Mouse (Mus musculus): ENCODE measurements around the gene Nos3. TPM values are rescaled to one million over a fixed set of nuclear protein-coding genes. Genes with fewer than 3 reads are reported as not detected.

Nos3 gene
- total and polyA plus RNA-seq, 2 experiments, result 1.1 to 2.9 TPM

GRCm38 (mm10) chr5:24348128-24348527 lies 16.5 kb upstream of the Nos3 start:
- no peak overlapping the region for H3K27ac ChIP-seq (replicated peaks; ENCODE audit: insufficient read depth, low read depth, low read length)

GRCm38 (mm10) chr5:24348546-24348945 lies 16.1 kb upstream of the Nos3 start:
- no peaks in the 10 kb centered on the region for H3K79me2 ChIP-seq (ENCODE audit: control insufficient read depth, insufficient read depth, low read length)
- WGBS, result 3% methylated on average over 30 of the region's 30 CpGs
- H3K4me3 ChIP-seq (ENCODE audit: insufficient read depth, low read depth, low read length), result peak overlapping the region; percentile 9; the same call in 1 of the 2 replicates
- peaks cover 43% of the 10 kb centered on the region for H3K27me3 ChIP-seq (ENCODE audit: control insufficient read depth, insufficient read depth, low read length)
- TF ChIP-seq POLR2A (IDR thresholded peaks at IDR 0.05; ENCODE audit: extremely low read depth, insufficient read depth, low read length), result no peak
- TF ChIP-seq CTCF (IDR thresholded peaks at IDR 0.05; ENCODE audit: low read depth, low read length), result no peak
- H3K36me3 ChIP-seq (ENCODE audit: control insufficient read depth, insufficient read depth, low read length), result no peaks in the 10 kb centered on the region
- no peak overlapping the region for H3K9ac ChIP-seq (ENCODE audit: low read depth, low read length)
- H3K4me1 ChIP-seq (ENCODE audit: control insufficient read depth, insufficient read depth, low read length), result peaks cover 8% of the 10 kb centered on the region
- no peak for DNase-seq (ENCODE audit: extremely low read depth, low read depth, low spot score)
- no peak overlapping the region for H3K27ac ChIP-seq (replicated peaks; ENCODE audit: insufficient read depth, low read depth, low read length)

More at GRCm38 (mm10) chr5:24348128-24348527, 16.5 kb upstream of the Nos3 start:
- WGBS, result 3% methylated on average over 41 of the region's 41 CpGs
- no peaks in the 10 kb centered on the region for H3K79me2 ChIP-seq (ENCODE audit: control insufficient read depth, insufficient read depth, low read length)
- peaks cover 43% of the 10 kb centered on the region for H3K27me3 ChIP-seq (ENCODE audit: control insufficient read depth, insufficient read depth, low read length)
- peaks cover 8% of the 10 kb centered on the region for H3K4me1 ChIP-seq (ENCODE audit: control insufficient read depth, insufficient read depth, low read length)
- H3K4me3 ChIP-seq (ENCODE audit: insufficient read depth, low read depth, low read length), result peak overlapping the region; percentile 50; the same call in 1 of the 2 replicates
- TF ChIP-seq POLR2A (IDR thresholded peaks at IDR 0.05; ENCODE audit: extremely low read depth, insufficient read depth, low read length), result no peak
- TF ChIP-seq CTCF (IDR thresholded peaks at IDR 0.05; ENCODE audit: low read depth, low read length), result no peak
- no peaks in the 10 kb centered on the region for H3K36me3 ChIP-seq (ENCODE audit: control insufficient read depth, insufficient read depth, low read length)
- H3K9ac ChIP-seq (ENCODE audit: low read depth, low read length), result no peak overlapping the region
- DNase-seq (ENCODE audit: extremely low read depth, low read depth, low spot score), result no peak

GRCm38 (mm10) chr5:24350073-24350472 lies 14.5 kb upstream of the Nos3 start:
- no peaks in the 10 kb centered on the region for H3K36me3 ChIP-seq (ENCODE audit: control insufficient read depth, insufficient read depth, low read length)
- TF ChIP-seq CTCF (IDR thresholded peaks at IDR 0.05; ENCODE audit: low read depth, low read length) (no peak), POLR2A (IDR thresholded peaks at IDR 0.05; ENCODE audit: extremely low read depth, insufficient read depth, low read length) (no peak)
- no peak overlapping the region for H3K27ac ChIP-seq (replicated peaks; ENCODE audit: insufficient read depth, low read depth, low read length)
- H3K9ac ChIP-seq (ENCODE audit: low read depth, low read length), result no peak overlapping the region
- no peak for DNase-seq (ENCODE audit: extremely low read depth, low read depth, low spot score)
- WGBS, result 67% methylated on average over 3 of the region's 3 CpGs
- H3K27me3 ChIP-seq (ENCODE audit: control insufficient read depth, insufficient read depth, low read length), result peaks cover 47% of the 10 kb centered on the region
- peaks cover 8% of the 10 kb centered on the region for H3K4me1 ChIP-seq (ENCODE audit: control insufficient read depth, insufficient read depth, low read length)
- H3K79me2 ChIP-seq (ENCODE audit: control insufficient read depth, insufficient read depth, low read length), result no peaks in the 10 kb centered on the region
- no peak overlapping the region for H3K4me3 ChIP-seq (ENCODE audit: insufficient read depth, low read depth, low read length)

- no peak overlapping the region for H3K27ac ChIP-seq (replicated peaks; ENCODE audit: insufficient read depth, low read depth, low read length)
- no peaks in the 10 kb centered on the region for H3K36me3 ChIP-seq (ENCODE audit: control insufficient read depth, insufficient read depth, low read length)
- no peak overlapping the region for H3K4me3 ChIP-seq (ENCODE audit: insufficient read depth, low read depth, low read length)
- 59% methylated on average over 14 of the region's 15 CpGs for WGBS
- H3K79me2 ChIP-seq (ENCODE audit: control insufficient read depth, insufficient read depth, low read length), result no peaks in the 10 kb centered on the region
- TF ChIP-seq POLR2A (IDR thresholded peaks at IDR 0.05; ENCODE audit: extremely low read depth, insufficient read depth, low read length) (no peak), CTCF (IDR thresholded peaks at IDR 0.05; ENCODE audit: low read depth, low read length) (no peak)
- no peak for DNase-seq (ENCODE audit: extremely low read depth, low read depth, low spot score)
- H3K27me3 ChIP-seq (ENCODE audit: control insufficient read depth, insufficient read depth, low read length), result peaks cover 47% of the 10 kb centered on the region
- peaks cover 8% of the 10 kb centered on the region for H3K4me1 ChIP-seq (ENCODE audit: control insufficient read depth, insufficient read depth, low read length)
- no peak overlapping the region for H3K9ac ChIP-seq (ENCODE audit: low read depth, low read length)
Measured at GRCm38 (mm10) chr5:24350531-24351250, 13.9 kb upstream of the Nos3 start.

- Histone ChIP-seq H3K36me3 (ENCODE audit: control insufficient read depth, insufficient read depth, low read length) (no peaks in the 10 kb centered on the region), H3K27me3 (ENCODE audit: control insufficient read depth, insufficient read depth, low read length) (peaks cover 47% of the 10 kb centered on the region), H3K4me3 (ENCODE audit: insufficient read depth, low read depth, low read length) (peak within 1 kb of the TSS; percentile 18; the same call in 1 of the 2 replicates), H3K4me1 (ENCODE audit: control insufficient read depth, insufficient read depth, low read length) (peaks cover 8% of the 10 kb centered on the region), H3K79me2 (ENCODE audit: control insufficient read depth, insufficient read depth, low read length) (no peaks in the 10 kb centered on the region), H3K27ac (replicated peaks; ENCODE audit: insufficient read depth, low read depth, low read length) (no peak within 1 kb of the TSS), H3K9ac (ENCODE audit: low read depth, low read length) (no peak within 1 kb of the TSS)
- TF ChIP-seq CTCF (IDR thresholded peaks at IDR 0.05; ENCODE audit: low read depth, low read length), result no peak
- TF ChIP-seq POLR2A (IDR thresholded peaks at IDR 0.05; ENCODE audit: extremely low read depth, insufficient read depth, low read length), result no peak
- no peak for DNase-seq (ENCODE audit: extremely low read depth, low read depth, low spot score)
- WGBS, result 3% methylated on average over 50 of the region's 53 CpGs
Measured at GRCm38 (mm10) chr5:24351278-24351677, 13.3 kb upstream of the Nos3 start, which contains the start of gene Kcnh2. Kcnh2 (minus strand) TSS chr5:24351604.

GRCm38 (mm10) chr5:24351701-24352171 lies 12.9 kb upstream of the Nos3 start:
- no peak for DNase-seq (ENCODE audit: extremely low read depth, low read depth, low spot score)
- H3K36me3 ChIP-seq (ENCODE audit: control insufficient read depth, insufficient read depth, low read length), result no peaks in the 10 kb centered on the region
- peaks cover 47% of the 10 kb centered on the region for H3K27me3 ChIP-seq (ENCODE audit: control insufficient read depth, insufficient read depth, low read length)
- peaks cover 8% of the 10 kb centered on the region for H3K4me1 ChIP-seq (ENCODE audit: control insufficient read depth, insufficient read depth, low read length)
- H3K79me2 ChIP-seq (ENCODE audit: control insufficient read depth, insufficient read depth, low read length), result no peaks in the 10 kb centered on the region
- no peak overlapping the region for H3K9ac ChIP-seq (ENCODE audit: low read depth, low read length)
- peak overlapping the region; percentile 18; the same call in 1 of the 2 replicates for H3K4me3 ChIP-seq (ENCODE audit: insufficient read depth, low read depth, low read length)
- WGBS, result 5% methylated on average over 23 of the region's 41 CpGs
- H3K27ac ChIP-seq (replicated peaks; ENCODE audit: insufficient read depth, low read depth, low read length), result no peak overlapping the region
- TF ChIP-seq CTCF (IDR thresholded peaks at IDR 0.05; ENCODE audit: low read depth, low read length), result no peak
- TF ChIP-seq POLR2A (IDR thresholded peaks at IDR 0.05; ENCODE audit: extremely low read depth, insufficient read depth, low read length), result no peak
